Mouse (Mus musculus) megakaryocyte, adult 5-6 weeks (primary cell): ENCODE measurements at regions not wholly inside any gene's neighbourhood (a gene's known extent, or its start where the extent isn't known, plus 50 kb on each side); places are given as distances from the start of the nearest gene placed in this dataset.
A peak's percentile ranks its signal among the peaks of the same experiment; 100 is the strongest.
"Not testable (repeated sequence)": the region's sequence is repeated elsewhere in the genome, so short reads cannot be mapped to it uniquely, and the experiment has no call there.

Source experiments
- ATAC-seq: 2 replicates; pipeline ENCODE4 v1.8.0; 2016; ENCODE audit warnings: mild to moderate bottlenecking, inconsistent platforms; ENCODE audit not compliant: poor library complexity, severe bottlenecking

GRCm38 (mm10) chr2:48315306-48315705, 498.6 kb upstream of the Acvr2a start:
- ATAC-seq: peak; percentile 82

GRCm38 (mm10) chr2:48316180-48316889, 497.6 kb upstream of the Acvr2a start:
- ATAC-seq: no peak

GRCm38 (mm10) chr2:48317821-48318220, 496.1 kb upstream of the Acvr2a start:
- ATAC-seq: no peak

DNA sequence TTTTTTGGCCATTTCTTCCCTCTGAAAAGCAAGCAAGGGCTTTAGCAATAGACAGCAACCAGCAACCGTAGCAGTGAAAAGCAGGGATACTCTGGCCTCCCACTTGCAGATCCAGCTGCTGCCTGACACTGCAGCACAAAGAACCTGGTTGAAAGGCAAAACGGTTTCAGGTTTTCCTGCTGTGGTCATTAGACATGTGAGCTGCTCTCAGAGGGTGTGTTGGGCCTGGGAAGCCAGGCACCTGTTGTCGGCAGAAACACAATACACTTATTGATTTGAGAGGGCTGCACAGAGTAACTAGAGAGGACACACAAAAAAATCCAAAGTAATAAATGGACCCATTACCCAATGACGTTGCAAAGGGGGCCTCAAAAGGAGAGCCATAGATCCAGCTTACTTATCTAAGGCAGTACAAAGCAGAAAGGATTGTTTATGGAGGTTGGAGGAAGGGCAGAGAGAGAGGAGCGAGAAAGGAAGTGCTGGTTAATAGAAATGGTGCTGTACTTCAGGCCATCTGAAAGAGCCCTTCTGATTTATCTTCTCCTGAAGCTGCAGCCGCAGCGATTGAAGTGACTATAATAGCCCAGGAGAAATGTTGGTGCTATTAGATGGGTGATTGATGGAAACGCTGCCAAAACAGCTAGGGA, 495.4 kb upstream of the Acvr2a start:
- no peak for ATAC-seq

DNA sequence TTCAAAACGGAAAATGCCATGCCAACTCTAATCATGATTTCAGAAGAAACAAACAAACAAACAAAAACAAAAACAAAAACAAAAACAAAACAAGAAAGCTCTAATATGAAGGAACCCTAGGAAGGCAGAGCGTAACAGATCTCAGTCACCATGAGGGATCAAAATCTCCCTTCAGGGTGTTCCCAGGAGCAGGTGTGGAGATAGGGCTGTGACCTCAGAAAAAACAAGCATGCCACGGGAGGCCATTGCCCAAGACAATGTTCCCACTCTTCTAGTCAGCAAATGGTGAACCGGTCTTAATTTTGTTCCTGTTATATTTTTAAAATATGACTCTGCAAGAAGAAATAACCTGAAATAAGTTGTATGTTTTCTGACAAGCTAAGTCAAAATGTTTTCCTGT, 492.4 kb upstream of the Acvr2a start:
- ATAC-seq: no peak

DNA sequence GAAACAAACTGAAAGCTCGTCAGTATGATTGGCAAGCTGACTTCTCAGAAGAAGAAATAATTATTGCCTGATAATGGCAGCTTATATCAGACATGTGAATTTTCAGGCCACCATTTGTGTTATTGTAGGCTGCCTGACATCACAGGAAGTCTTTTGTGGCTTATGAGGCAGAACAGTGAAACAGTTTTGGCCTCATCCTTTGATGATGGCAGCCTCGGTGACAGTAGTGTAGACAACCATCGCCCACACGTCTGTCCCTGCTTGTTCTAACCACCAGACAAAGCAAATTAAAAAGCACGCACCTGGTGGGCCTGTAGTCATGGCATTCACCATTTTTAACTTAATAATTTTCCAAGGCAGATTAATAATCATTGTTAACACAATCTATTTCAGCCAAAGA, 491.6 kb upstream of the Acvr2a start:
- peak; percentile 70 for ATAC-seq

- no peak for ATAC-seq
Observed at GRCm38 (mm10) chr2:48328204-48328603, 485.7 kb upstream of the Acvr2a start.

DNA sequence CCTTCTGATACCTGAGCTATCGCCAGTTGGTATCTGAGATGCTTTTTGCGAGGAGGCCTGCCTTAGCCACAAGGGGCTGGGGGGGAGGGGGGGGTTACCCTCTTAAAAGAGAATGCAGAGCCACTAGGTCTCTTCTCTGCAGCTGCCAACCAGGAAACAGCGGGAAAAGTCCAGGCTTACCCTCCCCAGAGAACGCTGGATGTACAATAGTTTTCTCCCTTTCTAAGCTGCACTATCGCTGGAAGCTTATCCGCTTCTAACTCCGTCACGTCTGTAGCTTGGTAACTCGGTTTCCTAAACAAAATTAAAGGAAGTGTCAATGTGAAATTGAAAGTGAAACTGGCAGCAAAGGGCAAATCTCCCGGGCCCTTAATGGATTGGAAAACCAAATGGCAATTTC, 481.1 kb upstream of the Acvr2a start:
- peak; percentile 88 for ATAC-seq

DNA sequence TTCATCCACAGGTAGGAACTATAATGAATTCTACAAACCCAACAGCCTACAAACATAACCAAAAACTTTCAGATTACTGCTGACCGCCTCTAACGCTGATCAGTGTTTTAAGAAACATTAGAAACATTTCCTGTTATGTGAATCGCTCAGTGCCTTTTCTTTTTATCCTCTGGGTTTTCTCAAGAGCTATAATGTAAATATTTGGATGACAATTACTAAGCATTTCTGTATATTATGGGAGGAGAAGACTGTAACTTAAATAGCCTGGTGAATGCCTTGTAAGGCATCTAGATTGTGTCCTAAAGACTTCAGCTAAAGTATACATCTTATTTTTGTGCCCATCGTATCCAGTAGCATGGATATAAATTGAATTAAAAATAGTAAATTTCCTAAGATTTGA, 465.9 kb upstream of the Acvr2a start:
- no peak for ATAC-seq

GRCm38 (mm10) chr2:48349794-48350193, 464.1 kb upstream of the Acvr2a start:
- ATAC-seq: peak; percentile 66

GRCm38 (mm10) chr2:48350206-48350605, 463.7 kb upstream of the Acvr2a start:
- peak; percentile 57 for ATAC-seq

- not testable (repeated sequence) for ATAC-seq
Observed at GRCm38 (mm10) chr2:48371572-48371971, 442.3 kb upstream of the Acvr2a start.

DNA sequence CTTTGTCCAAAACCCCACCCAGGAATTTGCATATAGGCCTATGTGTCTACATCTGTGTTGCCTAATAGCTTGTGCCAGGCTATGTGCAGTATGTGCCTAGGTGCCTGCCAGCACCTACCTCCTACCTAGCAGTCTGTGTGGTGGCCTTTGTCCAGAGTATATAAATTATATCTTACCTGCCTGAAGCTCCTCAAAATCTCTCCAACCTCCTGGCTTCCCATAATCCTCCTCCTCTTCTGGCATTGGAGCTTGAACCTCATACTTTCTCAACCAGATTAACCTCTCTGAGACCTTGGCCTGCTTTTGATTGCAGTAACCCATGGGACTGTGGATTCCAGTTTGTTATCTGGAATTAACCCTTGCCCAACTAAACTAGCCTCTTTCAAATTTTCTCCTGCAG, 440.8 kb upstream of the Acvr2a start:
- ATAC-seq: no peak

- ATAC-seq: no peak
Observed at GRCm38 (mm10) chr2:48374302-48374701, 439.6 kb upstream of the Acvr2a start.

DNA sequence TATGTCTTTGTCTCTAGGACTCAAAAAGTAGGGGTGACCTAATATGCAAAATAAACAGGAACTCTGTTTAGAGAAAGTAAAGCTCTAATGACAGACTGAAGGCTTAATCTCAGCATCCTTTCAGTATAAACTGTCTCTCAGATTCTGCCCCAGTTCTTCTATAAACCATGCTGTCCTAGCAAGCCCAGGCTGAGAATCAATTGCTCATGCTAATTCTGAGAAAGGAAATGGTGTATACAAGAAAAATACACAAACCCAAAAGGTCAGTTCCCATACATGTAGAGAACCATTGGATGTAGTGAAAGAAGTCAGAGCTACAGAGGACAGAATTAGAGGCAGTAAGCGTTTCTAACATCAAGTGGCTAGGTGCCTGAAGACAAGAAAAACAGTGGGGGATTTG, 435.7 kb upstream of the Acvr2a start:
- ATAC-seq: no peak

DNA sequence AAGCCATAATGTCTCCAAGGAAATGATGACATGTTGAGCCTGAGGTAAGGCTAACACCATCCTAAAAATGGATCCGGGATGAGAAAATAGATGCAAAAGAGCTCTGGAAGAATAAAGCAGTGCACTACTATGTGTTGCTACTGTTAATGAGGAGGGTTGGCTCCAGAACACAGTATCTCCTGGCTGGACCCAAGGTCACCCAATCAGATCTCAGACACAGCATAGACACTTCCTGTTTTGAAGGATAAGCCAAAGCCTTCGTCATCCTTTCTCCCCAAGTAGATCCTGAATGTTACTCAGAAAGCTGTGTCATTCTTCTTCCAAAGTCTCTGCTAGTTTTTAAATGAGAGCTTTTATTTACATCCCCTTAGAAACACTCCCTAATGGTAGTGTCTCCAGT, 435.2 kb upstream of the Acvr2a start:
- ATAC-seq: no peak

- ATAC-seq: no peak
Observed at GRCm38 (mm10) chr2:48380140-48380539, 433.8 kb upstream of the Acvr2a start.

- ATAC-seq: no peak
Observed at GRCm38 (mm10) chr2:48380786-48381185, 433.1 kb upstream of the Acvr2a start.

- peak; percentile 58 for ATAC-seq
Observed at GRCm38 (mm10) chr2:48381481-48382075, 432.3 kb upstream of the Acvr2a start.

DNA sequence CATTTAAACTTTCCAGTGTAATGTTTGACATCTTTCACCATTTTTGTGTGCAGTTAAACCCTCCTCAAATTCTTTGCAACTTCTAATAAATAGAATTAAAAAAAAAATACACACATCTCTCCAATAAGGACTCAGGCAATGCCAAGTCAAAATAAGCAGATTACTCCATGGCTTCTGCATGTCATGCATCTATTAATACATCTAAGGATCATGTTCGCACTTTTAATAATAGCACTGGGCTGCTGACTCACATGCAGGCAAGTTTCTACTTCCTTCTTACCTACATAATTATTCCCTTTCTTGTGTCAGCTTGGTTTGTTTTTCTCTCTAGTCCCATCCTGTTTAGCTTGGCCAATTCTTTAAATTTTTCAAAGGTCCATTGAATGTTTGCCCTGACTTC, 415.4 kb upstream of the Acvr2a start:
- ATAC-seq: no peak

DNA sequence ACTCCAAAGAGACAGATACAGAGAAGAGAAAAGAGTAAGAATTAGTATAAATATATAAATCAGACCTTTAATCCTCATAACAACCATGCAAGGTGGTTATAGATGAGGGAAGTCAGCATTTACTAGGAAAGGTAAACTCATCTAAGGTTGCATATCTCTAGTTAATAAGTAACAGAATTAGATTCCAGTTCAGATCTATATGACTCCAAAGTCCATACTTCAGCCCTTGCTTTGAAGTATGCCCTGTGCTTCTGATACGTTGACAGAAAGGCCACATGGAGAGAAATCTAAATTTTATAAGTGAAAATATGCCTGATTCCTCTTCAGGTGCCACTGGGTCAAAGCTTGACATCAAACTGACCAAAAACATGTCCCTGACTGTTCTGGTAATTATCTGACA, 414.7 kb upstream of the Acvr2a start:
- no peak for ATAC-seq

- no peak for ATAC-seq
Observed at GRCm38 (mm10) chr2:48402813-48403212, 411.1 kb upstream of the Acvr2a start.
